Mouse (Mus musculus) lung, postnatal 10 days (tissue): ENCODE results near the gene Rbm42.

Experiments used
- DNase-seq: peaks from one replicate; pipeline ENCODE4 v3.0.0; 2021

The Rbm42 gene

GRCm38 (mm10) chr7:30615049-30615760 is 34.9 kb downstream of the Rbm42 start:
- DNase-seq = no peak

DNA sequence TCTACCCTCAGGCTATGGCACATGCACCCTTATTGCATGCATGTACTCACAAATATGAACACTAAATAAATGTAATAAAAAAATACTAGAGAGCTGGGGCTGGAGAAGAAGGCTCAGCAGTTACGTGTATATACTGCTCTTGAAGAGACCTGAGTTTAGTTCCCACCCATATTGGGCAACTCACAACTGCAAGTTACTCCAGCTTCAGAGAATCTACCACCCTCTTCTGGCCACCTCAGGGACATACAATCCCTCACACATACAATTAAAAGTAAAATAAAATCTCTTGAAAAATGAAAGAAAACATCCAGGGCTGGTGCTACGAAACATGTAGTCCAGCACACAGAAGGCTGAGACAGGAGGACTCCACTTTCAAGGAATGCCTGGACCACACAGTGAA is 35.7 kb downstream of the Rbm42 start:
- no peak for DNase-seq

- peak; percentile 74 for DNase-seq
Measured at GRCm38 (mm10) chr7:30613529-30614112, 36.5 kb downstream of the Rbm42 start.

DNA sequence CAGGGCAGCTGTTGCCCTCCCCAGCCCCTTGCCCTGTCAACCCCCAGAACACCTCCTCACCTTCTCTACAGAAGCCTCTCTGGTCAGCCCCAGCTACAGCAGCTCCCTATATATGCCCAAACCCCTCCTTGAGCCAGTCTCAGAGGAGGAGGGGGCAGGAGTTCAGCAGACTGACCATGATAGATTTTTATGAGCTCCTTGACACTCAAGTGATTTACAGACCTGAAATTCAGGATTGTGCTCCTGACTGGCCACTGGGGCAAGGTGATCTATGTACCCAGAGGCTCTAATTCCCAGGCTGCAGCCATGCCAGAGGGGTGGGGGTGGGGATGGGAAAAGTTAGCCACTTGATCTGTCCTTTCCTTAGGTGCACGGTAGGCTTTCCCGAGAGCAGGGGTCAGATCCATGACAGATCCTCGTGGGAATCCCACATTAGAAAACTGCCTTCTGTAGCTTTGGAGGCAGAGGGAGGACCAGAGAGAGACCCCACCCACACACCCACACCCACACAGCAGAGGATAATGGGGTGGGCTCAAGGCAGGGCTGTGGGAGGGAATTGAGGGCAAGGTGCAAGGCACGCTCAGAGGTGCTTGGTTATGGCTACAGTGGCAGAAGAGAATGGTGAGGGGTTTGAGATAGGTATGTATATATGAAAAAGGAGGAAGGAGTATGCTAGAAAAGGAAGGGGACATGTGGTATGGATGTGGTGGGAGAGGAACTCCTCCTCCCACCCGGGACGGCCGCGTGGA is 37.3 kb downstream of the Rbm42 start, which contains the start of gene Upk1a:
TSS of gene Upk1a (minus strand) at position 194 of the 749 bp plus-strand sequence.
- no peak for DNase-seq

DNA sequence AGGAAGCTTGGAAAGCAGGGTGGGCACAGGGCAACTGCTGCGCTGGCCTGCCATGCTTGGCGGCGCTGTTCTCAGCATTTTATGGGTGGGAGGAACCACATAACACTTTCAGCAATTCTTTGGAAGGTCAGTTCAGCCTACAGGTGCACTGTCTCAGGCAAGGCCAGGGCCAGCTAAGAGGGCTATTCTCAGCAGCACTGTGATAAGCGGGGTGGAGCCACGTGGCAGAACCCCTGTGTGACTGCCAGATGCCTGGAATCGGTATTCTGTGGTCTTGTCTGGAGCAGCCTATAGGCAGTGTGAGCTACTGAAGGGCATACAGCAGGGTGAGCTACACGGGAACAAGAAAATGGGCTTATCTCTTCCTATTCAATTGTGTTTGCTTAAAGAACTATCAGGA is 40.1 kb downstream of the Rbm42 start:
- no peak for DNase-seq

DNA sequence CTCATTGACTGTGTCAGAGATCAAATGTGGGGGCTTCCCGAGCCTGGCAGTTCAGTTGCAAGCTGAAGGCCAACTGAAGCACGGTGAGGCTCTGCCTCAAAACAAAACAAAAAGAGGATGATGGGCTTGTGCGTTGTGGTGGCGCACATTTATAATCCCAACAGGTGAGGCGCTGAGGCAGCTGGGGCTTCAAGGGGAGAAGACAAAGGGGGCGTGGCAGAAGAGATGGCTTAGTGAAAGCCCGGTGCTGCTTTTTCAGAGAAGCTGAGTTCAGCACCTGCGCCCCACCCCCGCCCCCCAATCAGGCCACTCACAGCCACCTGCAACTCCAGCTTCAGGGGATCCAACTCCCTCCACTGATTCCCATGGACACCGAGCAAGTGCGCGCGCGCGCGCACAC is 41.6 kb downstream of the Rbm42 start:
- no peak for DNase-seq

- peak; percentile 80 for DNase-seq
Measured at GRCm38 (mm10) chr7:30607706-30608309, 42.3 kb downstream of the Rbm42 start.

- no peak for DNase-seq
Measured at GRCm38 (mm10) chr7:30604944-30605343, 45.2 kb downstream of the Rbm42 start.

GRCm38 (mm10) chr7:30604424-30604823 is 45.7 kb downstream of the Rbm42 start:
- DNase-seq = no peak

DNA sequence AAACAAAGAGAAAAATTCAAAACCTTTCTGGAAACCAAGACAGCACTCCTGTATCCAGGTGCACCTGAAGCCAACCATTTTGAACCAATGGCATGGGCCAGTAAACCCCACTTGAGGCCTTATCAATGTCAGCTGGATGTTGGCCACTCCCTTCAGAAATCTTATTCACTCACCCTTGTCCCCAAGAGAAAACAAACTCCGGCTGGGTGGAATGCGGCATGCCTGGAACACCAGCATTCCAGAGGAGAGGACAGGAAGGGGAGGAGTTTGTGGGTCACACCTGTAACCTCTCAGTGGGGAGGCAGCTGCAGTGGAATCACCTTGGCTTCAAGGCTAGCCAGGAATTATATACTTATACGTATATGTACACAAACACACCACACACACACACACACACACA is 47.5 kb downstream of the Rbm42 start:
- DNase-seq = peak; percentile 80

DNA sequence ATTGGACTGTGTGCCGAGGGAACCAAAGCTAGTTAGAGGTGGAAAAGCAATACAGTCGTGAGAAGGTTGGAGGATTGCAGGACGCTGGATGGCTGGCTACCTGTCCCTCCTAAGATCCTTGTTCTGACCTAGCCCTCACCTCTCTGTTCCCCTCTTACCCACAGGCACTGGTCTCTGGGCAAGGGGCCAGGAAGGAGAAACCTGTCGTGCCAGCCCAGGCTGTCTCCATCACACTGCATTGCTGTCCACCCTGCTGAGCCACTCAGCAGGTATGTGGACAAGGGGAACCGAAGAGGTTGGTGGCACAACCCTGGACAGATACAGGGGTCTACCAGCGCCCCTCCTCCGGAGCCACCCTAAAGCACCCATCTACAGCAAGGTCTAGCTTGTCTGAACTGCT is 49.5 kb downstream of the Rbm42 start:
- DNase-seq = peak; percentile 68

GRCm38 (mm10) chr7:30599933-30600353 is 50.2 kb downstream of the Rbm42 start:
- peak; percentile 94 for DNase-seq

DNA sequence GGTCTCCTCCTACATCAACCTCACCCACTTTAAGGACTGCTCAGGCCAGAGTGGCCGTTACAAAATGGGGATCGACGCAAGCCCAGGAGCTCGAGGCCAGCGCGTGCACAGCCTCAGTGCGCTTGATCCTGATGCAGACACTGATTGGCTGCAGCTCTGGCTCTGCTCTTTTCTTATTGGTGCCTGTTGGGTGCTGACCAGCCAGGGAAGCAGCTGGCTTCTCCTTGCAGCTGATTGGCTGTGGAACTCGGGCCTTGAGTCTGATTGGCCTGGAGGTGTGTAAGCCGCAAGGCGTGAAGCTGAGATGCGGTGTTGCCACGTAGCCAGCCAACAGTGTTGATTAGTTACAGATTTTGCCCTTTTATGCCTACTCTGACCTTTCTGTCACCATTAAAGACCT is 51.3 kb downstream of the Rbm42 start, which contains the start of gene Zbtb32:
TSS of gene Zbtb32 (minus strand) at position 124 of the 400 bp plus-strand sequence.
- no peak for DNase-seq

- DNase-seq = peak; percentile 43
Measured at GRCm38 (mm10) chr7:30596811-30597210, 53.3 kb downstream of the Rbm42 start.

- no peak for DNase-seq
Measured at GRCm38 (mm10) chr7:30596093-30596492, 54.0 kb downstream of the Rbm42 start.

GRCm38 (mm10) chr7:30594510-30595024 is 55.5 kb downstream of the Rbm42 start:
- no peak for DNase-seq

DNA sequence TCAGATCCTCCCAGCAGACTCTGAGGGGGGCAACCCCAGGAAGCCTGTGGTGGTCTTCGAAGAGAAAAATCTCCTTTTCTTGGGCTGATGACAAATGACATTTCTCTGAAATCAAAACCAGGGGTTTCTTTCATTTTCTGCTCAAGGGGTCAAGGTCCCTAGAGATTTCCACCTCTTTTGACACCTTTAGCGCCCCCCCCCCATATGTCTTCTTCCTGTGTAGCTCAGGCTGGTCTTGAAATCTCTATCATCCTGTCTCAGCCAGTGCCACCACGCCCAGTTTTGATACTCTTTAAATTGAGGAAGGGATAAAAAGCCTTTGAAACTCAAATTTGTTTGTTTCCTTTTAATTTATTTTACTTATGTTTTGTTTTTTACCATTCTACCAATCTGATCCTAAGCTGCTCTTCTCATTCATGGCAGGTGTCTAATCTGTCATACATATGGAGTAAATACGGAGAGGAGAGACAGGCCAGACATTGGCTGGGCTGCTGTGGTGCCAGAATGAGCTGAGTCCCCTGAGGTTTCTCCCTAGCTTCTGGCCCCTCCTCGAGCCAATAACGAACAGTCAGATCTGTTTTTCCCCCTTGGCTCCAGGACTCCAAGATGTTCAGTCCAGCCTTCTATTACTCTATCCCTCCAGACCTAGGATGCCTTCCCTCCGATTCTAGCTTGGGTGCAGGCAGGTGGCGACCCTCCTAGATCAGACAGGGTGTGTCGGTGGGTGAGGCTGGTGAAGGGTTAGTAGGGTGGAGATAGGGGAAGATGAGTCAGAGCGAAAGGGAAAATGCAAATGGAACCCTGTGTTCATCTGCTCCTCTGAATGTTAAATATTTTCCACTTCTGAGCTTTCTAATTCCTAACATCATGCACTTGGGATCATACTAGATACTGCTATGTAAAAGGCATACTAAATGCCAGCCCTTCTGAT is 56.3 kb downstream of the Rbm42 start:
- DNase-seq = no peak

DNA sequence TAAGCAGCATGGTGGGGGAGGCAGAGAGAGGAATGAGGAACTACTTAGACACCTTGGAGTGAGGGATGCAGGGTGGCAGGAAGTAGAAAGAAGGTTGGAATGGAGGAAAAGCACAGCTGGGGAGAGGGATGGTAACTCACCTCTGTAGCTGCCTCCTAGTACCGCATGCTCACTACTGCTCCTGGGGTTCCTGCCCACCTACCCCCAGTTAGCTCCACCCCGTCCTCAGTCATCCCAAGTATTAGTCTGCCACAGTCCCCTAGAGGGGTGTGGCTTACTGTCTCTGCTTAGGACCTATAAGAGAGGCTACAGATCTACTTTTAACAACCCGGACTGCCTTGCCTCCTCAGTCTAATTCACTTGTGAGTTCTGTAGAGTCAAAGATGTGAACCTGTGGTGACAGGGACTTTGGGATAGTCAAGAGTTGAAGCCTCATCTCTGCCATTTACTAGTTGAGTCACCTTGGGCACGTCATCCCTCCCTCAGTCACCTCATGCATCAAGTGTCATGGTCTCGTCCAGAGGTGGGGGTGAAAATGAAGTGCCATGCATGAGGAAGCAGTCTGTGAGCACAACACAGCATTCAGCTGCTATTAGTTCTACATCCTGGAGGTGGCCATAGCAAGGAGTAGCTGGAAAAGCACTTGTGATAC is 57.2 kb downstream of the Rbm42 start:
- no peak for DNase-seq

DNA sequence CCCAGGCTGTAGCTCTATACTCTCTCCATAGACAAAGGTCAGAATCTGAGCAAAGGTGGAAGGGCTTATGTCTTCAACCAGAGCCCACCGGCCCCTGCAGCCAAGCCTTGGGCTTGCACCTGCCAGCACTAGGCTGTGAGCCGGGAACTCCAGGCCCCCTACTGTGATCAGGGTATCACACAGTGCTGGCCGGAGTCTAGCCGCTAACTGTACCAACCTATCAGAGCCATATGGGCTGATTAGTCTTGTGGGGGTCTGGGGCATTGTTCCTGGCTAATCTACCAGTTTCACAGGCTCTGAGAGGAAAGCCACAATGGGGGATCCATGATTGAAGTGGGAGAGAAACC is 58.5 kb downstream of the Rbm42 start:
- no peak for DNase-seq
